Mouse (Mus musculus) lung, embryonic 14.5 days (tissue): Measurements from ENCODE around the gene Recql5. TPM values are rescaled to one million over a fixed set of nuclear protein-coding genes. Genes with fewer than 3 reads are reported as not detected.

Experiments used
- ATAC-seq: fragments of 200-750 bp; cut with Nextera tagmentation; 2 replicates; pipeline ENCODE4 v1.8.0; 2017; ENCODE audit warnings: mild to moderate bottlenecking, moderate TSS enrichment, moderate library complexity; ENCODE audit not compliant: insufficient read depth
- DNase-seq: peaks from one replicate; pipeline ENCODE4 v3.0.0-alpha.2; 2015
- H3K27ac ChIP-seq: fragments of 300-500 bp; sonication (generic); 2 replicates; pipeline ENCODE4 v1.5.1; 2014; ENCODE audit warnings: low read depth, mild to moderate bottlenecking, moderate library complexity
- H3K27me3 ChIP-seq: fragments of 300-500 bp; sonication (generic); 2 replicates; pipeline ENCODE4 v1.6.1; 2014; ENCODE audit warnings: low read length, control low read depth; ENCODE audit not compliant: insufficient read depth
- H3K36me3 ChIP-seq: fragments of 300-500 bp; sonication (generic); 2 replicates; pipeline ENCODE4 v1.6.1; 2014; ENCODE audit warnings: control low read depth; ENCODE audit not compliant: insufficient read depth
- H3K4me1 ChIP-seq: fragments of 300-500 bp; sonication (generic); 2 replicates; pipeline ENCODE4 v1.6.1; 2014; ENCODE audit warnings: antibody characterized with exemption, control low read depth; ENCODE audit not compliant: insufficient read depth
- H3K4me2 ChIP-seq: fragments of 300-500 bp; sonication (generic); 2 replicates; pipeline ENCODE4 v1.6.1; 2014; ENCODE audit warnings: mild to moderate bottlenecking
- H3K4me3 ChIP-seq: fragments of 300-500 bp; sonication (generic); 2 replicates; pipeline ENCODE4 v1.5.1; 2014; ENCODE audit warnings: low read depth, low read length
- H3K9ac ChIP-seq: fragments of 300-500 bp; sonication (generic); 2 replicates; pipeline ENCODE4 v1.6.1; 2014
- H3K9me3 ChIP-seq: fragments of 300-500 bp; sonication (generic); 2 replicates; pipeline ENCODE4 v1.6.1; 2016; ENCODE audit warnings: low read depth, low read length, control low read depth
- CTCF ChIP-seq: IDR thresholded peaks from 2 replicates; pipeline ENCODE4 v1.5.1; 2016; ENCODE audit warnings: antibody characterized with exemption, low read depth
- WGBS: fragments of 180-500 bp; shearing (Covaris S2); extraction: QIAGEN DNeasy Blood & Tissue Kit; methylation state at CpG from one replicate; pipeline ENCODE4 v1.1.7; 2014; 5-methylcytosine and 5-hydroxymethylcytosine counted together
- polyA plus RNA-seq: library from polyadenylated mRNA; unstranded; fragments of >200 nt; fragmentation: Nextera tagmentation; extraction: Ambion mirVana; gene quantifications from 2 replicates; pipeline ENCODE4 v1.2.1, GENCODE M21; 2014

The Recql5 gene
- polyA plus RNA-seq, 1 experiment from 2014 or later: 21.7 TPM

GRCm38 (mm10) chr11:115893071-115893470 lies 40.2 kb downstream of the Recql5 start:
- ATAC-seq: no peak
- TF ChIP-seq CTCF: no peak
- Histone ChIP-seq H3K4me2 (no peak overlapping the region), H3K4me1 (no peaks in the 10 kb centered on the region), H3K9me3 (no peaks in the 10 kb centered on the region), H3K27me3 (no peaks in the 10 kb centered on the region), H3K27ac (no peak overlapping the region), H3K36me3 (peaks cover 34% of the 10 kb centered on the region), H3K9ac (no peak overlapping the region), H3K4me3 (no peak overlapping the region)
- DNase-seq: no peak
- 80% methylated on average over 9 of the region's 9 CpGs for WGBS

GRCm38 (mm10) chr11:115892213-115892612 lies 41.1 kb downstream of the Recql5 start:
- Histone ChIP-seq H3K4me1 (no peaks in the 10 kb centered on the region), H3K4me2 (no peak overlapping the region), H3K9ac (no peak overlapping the region), H3K4me3 (no peak overlapping the region), H3K36me3 (peaks cover 31% of the 10 kb centered on the region), H3K9me3 (no peaks in the 10 kb centered on the region), H3K27ac (no peak overlapping the region), H3K27me3 (no peaks in the 10 kb centered on the region)
- ATAC-seq: no peak
- DNase-seq: no peak
- 48% methylated on average over 6 of the region's 6 CpGs for WGBS
- TF ChIP-seq CTCF: no peak

DNA sequence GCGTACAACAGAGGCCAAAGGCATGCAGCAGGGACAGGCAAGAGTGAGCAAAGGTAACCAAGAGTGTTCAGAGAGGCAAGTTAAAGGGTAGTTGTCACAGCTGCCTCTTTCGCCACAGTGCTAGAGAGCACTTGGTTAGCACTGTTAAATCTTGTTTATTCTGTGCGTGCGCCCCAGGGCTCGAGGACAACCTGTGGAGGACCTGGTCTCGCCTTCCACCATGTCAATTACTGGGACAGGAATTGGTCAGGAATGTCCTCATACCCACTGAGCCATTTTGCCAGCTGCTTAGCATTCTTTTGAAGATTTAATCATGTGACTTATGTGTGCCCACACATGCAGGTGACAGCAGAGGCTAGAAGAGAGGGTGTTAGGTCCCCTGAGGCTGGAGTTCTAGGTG lies 44.1 kb downstream of the Recql5 start:
- 60% methylated on average over 6 of the region's 6 CpGs for WGBS
- Histone ChIP-seq H3K4me1 (no peaks in the 10 kb centered on the region), H3K27ac (no peak overlapping the region), H3K4me2 (no peak overlapping the region), H3K27me3 (no peaks in the 10 kb centered on the region), H3K4me3 (no peak overlapping the region), H3K9ac (no peak overlapping the region), H3K9me3 (no peaks in the 10 kb centered on the region), H3K36me3 (peaks cover 15% of the 10 kb centered on the region; the same call in 1 of the 2 replicates)
- DNase-seq (no peak), ATAC-seq (no peak)
- TF ChIP-seq CTCF: no peak

- Histone ChIP-seq H3K4me2 (no peak overlapping the region), H3K4me3 (no peak overlapping the region), H3K36me3 (peaks cover 7% of the 10 kb centered on the region; the same call in 1 of the 2 replicates), H3K27me3 (no peaks in the 10 kb centered on the region), H3K4me1 (no peaks in the 10 kb centered on the region), H3K9me3 (no peaks in the 10 kb centered on the region), H3K9ac (no peak overlapping the region), H3K27ac (no peak overlapping the region)
- no peak for TF ChIP-seq CTCF
- DNase-seq: no peak
- no peak for ATAC-seq
- WGBS: 84% methylated on average over 5 of the region's 5 CpGs
Observed at GRCm38 (mm10) chr11:115888020-115888419, 45.3 kb downstream of the Recql5 start.

- ATAC-seq (no peak), DNase-seq (no peak)
- no peak overlapping the region for H3K4me2 ChIP-seq
- no peaks in the 10 kb centered on the region for H3K4me1 ChIP-seq
- H3K9ac ChIP-seq: no peak overlapping the region
- H3K27ac ChIP-seq: no peak overlapping the region
- H3K9me3 ChIP-seq: no peaks in the 10 kb centered on the region
- WGBS: 87% methylated on average over 11 of the region's 11 CpGs
- no peaks in the 10 kb centered on the region for H3K36me3 ChIP-seq
- H3K4me3 ChIP-seq: no peak overlapping the region
- no peak for TF ChIP-seq CTCF
- no peaks in the 10 kb centered on the region; the same call in 1 of the 2 replicates for H3K27me3 ChIP-seq
Observed at GRCm38 (mm10) chr11:115886446-115886845, 46.8 kb downstream of the Recql5 start.

- no peaks in the 10 kb centered on the region for H3K4me1 ChIP-seq
- no peaks in the 10 kb centered on the region; the same call in 1 of the 2 replicates for H3K27me3 ChIP-seq
- no peak overlapping the region for H3K4me3 ChIP-seq
- no peaks in the 10 kb centered on the region for H3K9me3 ChIP-seq
- H3K36me3 ChIP-seq: no peaks in the 10 kb centered on the region
- H3K4me2 ChIP-seq: no peak overlapping the region
- ATAC-seq: no peak
- H3K9ac ChIP-seq: no peak overlapping the region
- DNase-seq: no peak
- no peak for TF ChIP-seq CTCF
- no peak overlapping the region for H3K27ac ChIP-seq
- WGBS: 61% methylated on average over 11 of the region's 11 CpGs
Observed at GRCm38 (mm10) chr11:115885281-115885680, 48.0 kb downstream of the Recql5 start.

DNA sequence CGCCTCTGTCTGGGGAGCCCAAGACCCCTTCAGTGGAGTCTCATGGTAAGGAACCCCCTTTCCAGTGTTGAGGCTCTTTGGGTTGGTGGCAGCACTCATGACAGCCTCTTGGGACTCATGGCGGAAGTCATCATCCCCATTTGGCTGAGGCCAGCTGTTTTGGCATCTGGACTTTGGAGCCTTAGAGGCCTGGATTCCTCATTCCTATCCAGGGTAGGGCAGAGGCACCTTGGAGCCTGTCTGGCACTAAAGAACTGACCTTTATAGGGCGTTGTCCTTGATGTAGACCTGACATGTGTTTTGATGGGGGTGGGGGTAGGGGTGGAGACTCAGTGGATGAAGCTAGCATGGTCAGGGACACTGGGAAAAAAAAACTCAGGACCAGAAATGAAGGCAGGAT lies 48.9 kb downstream of the Recql5 start:
- no peak for TF ChIP-seq CTCF
- WGBS: 91% methylated on average over 3 of the region's 3 CpGs
- no peak for DNase-seq
- no peak overlapping the region for H3K27ac ChIP-seq
- H3K9me3 ChIP-seq: no peaks in the 10 kb centered on the region
- no peak for ATAC-seq
- H3K9ac ChIP-seq: no peak overlapping the region
- H3K4me2 ChIP-seq: no peak overlapping the region
- no peaks in the 10 kb centered on the region; the same call in 1 of the 2 replicates for H3K27me3 ChIP-seq
- no peak overlapping the region for H3K4me3 ChIP-seq
- H3K4me1 ChIP-seq: no peaks in the 10 kb centered on the region
- H3K36me3 ChIP-seq: no peaks in the 10 kb centered on the region

DNA sequence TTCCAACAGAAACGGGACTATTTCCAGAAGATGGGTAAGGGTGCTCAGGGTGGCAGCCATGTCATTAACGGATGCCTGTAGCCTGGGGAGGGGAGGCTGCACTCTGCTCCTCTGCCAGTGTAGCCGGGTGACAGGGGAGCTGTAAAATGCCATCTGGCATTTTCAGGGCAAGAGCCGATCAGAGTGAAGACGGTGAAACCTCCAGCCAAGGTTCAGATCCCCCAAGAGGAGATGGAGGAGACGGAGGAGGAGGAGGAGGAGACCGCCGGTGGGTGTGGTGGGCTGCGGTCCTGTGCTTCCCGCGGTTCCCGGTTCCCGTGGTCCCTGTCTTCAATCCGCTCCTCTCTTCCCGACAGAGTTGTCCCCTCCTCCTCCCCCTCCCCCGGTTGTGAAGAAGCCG lies 50.0 kb downstream of the Recql5 start:
- no peak overlapping the region for H3K4me2 ChIP-seq
- no peaks in the 10 kb centered on the region for H3K36me3 ChIP-seq
- H3K9ac ChIP-seq: no peak overlapping the region
- H3K27ac ChIP-seq: no peak overlapping the region
- H3K9me3 ChIP-seq: no peaks in the 10 kb centered on the region
- H3K27me3 ChIP-seq: no peaks in the 10 kb centered on the region; the same call in 1 of the 2 replicates
- ATAC-seq: no peak
- no peak for TF ChIP-seq CTCF
- 25% methylated on average over 17 of the region's 17 CpGs for WGBS
- no peaks in the 10 kb centered on the region for H3K4me1 ChIP-seq
- no peak overlapping the region for H3K4me3 ChIP-seq
- no peak for DNase-seq
